Mouse (Mus musculus) ES-Bruce4 (cell line): ENCODE measurements around the gene Cyba. TPM values are rescaled to one million over a fixed set of nuclear protein-coding genes. Genes with fewer than 3 reads are reported as not detected.

Experiments
- H3K27ac ChIP-seq: 2 replicates; pipeline ENCODE4 v1.5.1; 2012; ENCODE audit warnings: low read length, inconsistent platforms; ENCODE audit not compliant: insufficient read depth
- H3K27me3 ChIP-seq: 2 replicates; pipeline ENCODE4 v1.6.1; 2012; ENCODE audit warnings: mild to moderate bottlenecking, low read length, inconsistent platforms; ENCODE audit not compliant: control insufficient read depth, poor library complexity, insufficient read depth, severe bottlenecking
- H3K36me3 ChIP-seq: 2 replicates; pipeline ENCODE4 v1.6.1; 2012; ENCODE audit warnings: inconsistent platforms, mild to moderate bottlenecking, low read length, moderate library complexity; ENCODE audit not compliant: control insufficient read depth, poor library complexity, insufficient read depth, severe bottlenecking
- H3K4me1 ChIP-seq: one replicate; pipeline ENCODE4 v1.8.1; 2011; ENCODE audit warnings: low read length; ENCODE audit not compliant: control insufficient read depth, insufficient read depth
- H3K4me3 ChIP-seq: 2 replicates; pipeline ENCODE4 v1.5.1; 2011; ENCODE audit warnings: low read depth, mild to moderate bottlenecking, low read length
- H3K9ac ChIP-seq: 2 replicates; pipeline ENCODE4 v1.6.1; 2012; ENCODE audit warnings: low read depth, mild to moderate bottlenecking, inconsistent platforms; ENCODE audit not compliant: poor library complexity, severe bottlenecking
- H3K9me3 ChIP-seq: replicated peaks from 2 replicates; pipeline ENCODE4 v1.6.1; 2012; ENCODE audit warnings: mild to moderate bottlenecking, low read length, inconsistent platforms; ENCODE audit not compliant: control insufficient read depth, poor library complexity, insufficient read depth, severe bottlenecking
- CTCF ChIP-seq: IDR thresholded peaks from one replicate; pipeline ENCODE4 v1.8.1; 2011; ENCODE audit warnings: low read depth, low read length
- EP300 ChIP-seq: IDR thresholded peaks from 2 replicates; pipeline ENCODE4 v1.6.1; 2011; ENCODE audit warnings: low read depth, low read length; ENCODE audit not compliant: insufficient read depth
- POLR2A ChIP-seq: IDR thresholded peaks from one replicate; pipeline ENCODE4 v1.8.1; 2011; ENCODE audit warnings: low read length; ENCODE audit not compliant: insufficient read depth
- polyA plus RNA-seq: library from polyadenylated mRNA; stranded (reverse); fragments of >200 nt; gene quantifications from 2 replicates; pipeline ENCODE4 v1.2.4, GENCODE M21; 2011; ENCODE audit warnings: low read depth; ENCODE audit not compliant: missing spikeins, insufficient read depth, insufficient read length

Cyba gene
- polyA plus RNA-seq, 1 experiment: 76.1 TPM

DNA sequence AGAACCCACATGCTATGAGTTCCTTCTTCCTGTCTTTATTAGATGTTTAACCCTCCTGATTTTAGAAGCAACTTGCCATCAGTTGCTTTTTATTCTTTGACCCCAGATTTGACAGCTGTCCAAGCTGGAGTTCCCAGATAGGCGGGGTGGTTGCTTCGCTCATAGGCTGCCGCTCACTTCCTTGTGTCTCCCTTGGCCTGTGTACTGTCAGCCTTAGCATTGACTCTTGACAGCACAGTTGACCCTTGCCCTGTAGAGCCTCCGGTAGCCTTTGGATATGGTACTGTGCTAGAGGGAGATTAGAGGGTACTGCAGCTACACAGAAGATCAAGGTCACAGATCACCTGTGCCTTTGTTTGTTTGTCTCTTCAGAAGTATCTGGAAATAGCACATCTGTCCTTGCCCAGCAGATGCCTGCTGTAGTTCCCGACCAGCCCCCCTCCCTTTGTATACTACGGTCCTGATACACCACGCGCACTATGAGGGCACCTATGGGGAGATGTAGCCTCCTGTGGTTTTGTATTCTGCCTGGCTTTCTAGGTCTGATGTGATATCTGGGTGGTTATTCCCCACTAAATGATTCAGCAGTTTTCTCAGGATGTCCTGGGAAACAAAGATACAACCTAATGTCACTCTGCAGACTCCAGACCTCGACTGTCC lies 27.5 kb downstream of the Cyba start:
- Histone ChIP-seq H3K27ac (no peak overlapping the region), H3K9me3 (no peaks in the 10 kb centered on the region), H3K4me3 (no peak overlapping the region), H3K9ac (no peak overlapping the region), H3K27me3 (no peaks in the 10 kb centered on the region), H3K4me1 (no peaks in the 10 kb centered on the region), H3K36me3 (peaks cover 79% of the 10 kb centered on the region)
- TF ChIP-seq POLR2A (no peak), CTCF (no peak), EP300 (no peak)

DNA sequence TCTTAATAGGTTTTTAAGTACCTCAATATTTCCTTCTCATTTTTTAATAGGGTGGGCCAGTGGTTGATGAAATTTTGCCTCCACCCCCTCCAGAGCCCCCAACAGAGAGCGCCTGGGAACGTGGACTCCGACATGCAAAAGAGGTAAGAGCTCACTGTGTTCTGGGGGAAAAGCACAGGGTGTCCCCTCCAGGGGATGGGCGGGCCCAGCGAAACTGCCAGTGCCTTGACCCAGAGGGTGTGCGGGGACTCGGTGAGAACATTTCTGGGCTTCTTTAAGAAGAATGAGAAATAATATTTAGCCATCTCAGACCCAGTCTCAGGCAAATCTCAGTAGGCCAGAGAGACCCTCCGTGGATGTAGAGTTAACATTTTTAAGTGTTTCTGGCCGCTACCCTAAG lies 34.5 kb downstream of the Cyba start:
- no peak overlapping the region for H3K9ac ChIP-seq
- H3K27me3 ChIP-seq: no peaks in the 10 kb centered on the region
- H3K4me3 ChIP-seq: no peak overlapping the region
- no peaks in the 10 kb centered on the region for H3K9me3 ChIP-seq
- H3K4me1 ChIP-seq: no peaks in the 10 kb centered on the region
- no peak overlapping the region for H3K27ac ChIP-seq
- H3K36me3 ChIP-seq: peaks cover 74% of the 10 kb centered on the region
- TF ChIP-seq CTCF: no peak
- no peak for TF ChIP-seq POLR2A

DNA sequence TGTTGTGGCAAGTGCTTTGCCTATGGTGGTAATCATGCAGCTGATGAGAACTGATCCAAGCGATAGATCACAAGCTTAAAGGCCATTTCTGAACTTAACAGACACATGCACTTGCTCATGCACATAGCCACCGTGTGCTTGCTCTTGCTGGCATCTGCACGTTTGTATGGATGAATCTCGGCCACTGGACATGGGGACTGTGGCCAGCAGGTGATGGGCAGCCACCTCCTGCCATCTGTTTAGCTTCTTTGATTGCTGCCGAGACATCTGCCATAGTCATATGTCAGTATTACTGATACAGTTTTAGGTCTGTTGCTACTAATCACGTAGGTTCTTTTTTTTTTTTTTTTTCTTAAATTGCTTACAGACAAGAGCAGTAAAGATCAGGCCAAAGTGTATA lies 37.4 kb downstream of the Cyba start:
- Histone ChIP-seq H3K4me3 (no peak overlapping the region), H3K9me3 (no peaks in the 10 kb centered on the region), H3K4me1 (no peaks in the 10 kb centered on the region), H3K9ac (no peak overlapping the region), H3K36me3 (peaks cover 62% of the 10 kb centered on the region), H3K27me3 (no peaks in the 10 kb centered on the region), H3K27ac (no peak overlapping the region)
- TF ChIP-seq CTCF (no peak), EP300 (no peak), POLR2A (no peak)

DNA sequence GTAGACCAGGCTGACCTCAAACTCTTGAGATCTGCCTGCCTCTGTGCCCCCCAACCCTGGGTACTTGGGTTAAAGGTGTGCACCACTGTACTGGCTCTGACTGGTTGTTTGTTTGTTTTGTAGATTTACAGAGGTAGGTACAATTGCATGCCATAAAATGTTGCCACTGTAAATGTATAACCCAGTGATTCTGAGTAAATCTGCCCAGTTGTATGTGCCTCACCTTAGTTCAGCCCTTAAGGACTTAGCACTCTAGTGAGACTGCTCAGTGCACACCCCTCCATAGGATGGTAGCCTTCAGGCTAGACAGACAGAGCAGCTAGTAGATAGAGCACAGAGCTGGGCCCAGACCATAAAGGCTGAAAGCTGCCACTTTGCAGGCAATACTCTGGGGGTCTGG lies 39.0 kb downstream of the Cyba start:
- no peak overlapping the region for H3K27ac ChIP-seq
- H3K4me3 ChIP-seq: no peak overlapping the region
- no peak overlapping the region for H3K9ac ChIP-seq
- peaks cover 60% of the 10 kb centered on the region for H3K36me3 ChIP-seq
- H3K4me1 ChIP-seq: no peaks in the 10 kb centered on the region
- H3K9me3 ChIP-seq: no peaks in the 10 kb centered on the region
- no peaks in the 10 kb centered on the region for H3K27me3 ChIP-seq
- TF ChIP-seq POLR2A (no peak), EP300 (no peak), CTCF (no peak)

DNA sequence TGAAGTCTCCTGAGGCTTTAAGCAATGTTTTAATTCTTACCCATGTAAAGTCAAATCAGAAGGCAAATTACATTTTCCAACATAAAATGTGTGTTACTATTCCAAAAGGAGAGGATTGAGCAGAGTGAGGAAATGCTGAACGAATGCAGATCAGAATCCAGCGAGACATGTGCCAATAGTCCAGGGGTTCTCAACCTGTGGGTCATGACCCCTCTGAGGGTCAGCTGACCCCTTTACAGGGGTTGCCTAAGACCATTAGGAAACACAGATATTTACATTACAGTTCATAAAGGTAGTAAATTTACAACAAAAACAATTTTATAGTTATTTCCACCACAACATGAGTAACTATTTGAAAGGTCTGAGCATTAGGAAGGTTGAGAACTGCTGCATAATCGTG lies 42.0 kb downstream of the Cyba start:
- H3K4me1 ChIP-seq: no peaks in the 10 kb centered on the region
- H3K36me3 ChIP-seq: peaks cover 61% of the 10 kb centered on the region
- H3K9me3 ChIP-seq: no peaks in the 10 kb centered on the region
- H3K4me3 ChIP-seq: no peak overlapping the region
- H3K9ac ChIP-seq: no peak overlapping the region
- no peaks in the 10 kb centered on the region for H3K27me3 ChIP-seq
- no peak overlapping the region for H3K27ac ChIP-seq
- TF ChIP-seq CTCF: no peak
- TF ChIP-seq POLR2A: no peak
- no peak for TF ChIP-seq EP300

DNA sequence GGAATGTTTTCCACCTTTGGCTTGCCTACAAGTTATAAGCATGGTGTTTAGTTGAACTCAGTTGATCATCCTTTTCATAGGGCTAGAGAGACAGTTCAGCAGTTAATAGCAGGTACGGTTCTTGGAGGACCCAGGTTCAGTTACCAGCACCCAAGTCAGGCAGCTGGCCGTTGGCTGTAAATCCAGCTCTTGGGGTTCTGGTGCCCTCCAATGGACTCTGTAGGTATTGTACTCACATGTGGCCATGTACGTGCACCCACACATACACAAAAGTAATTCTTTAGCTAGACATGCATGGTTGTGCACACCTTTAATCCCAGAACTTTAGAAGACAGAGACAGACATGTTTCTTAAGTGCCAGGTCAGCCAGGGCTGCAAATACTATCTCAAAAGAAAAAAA lies 43.4 kb downstream of the Cyba start:
- Histone ChIP-seq H3K4me1 (no peaks in the 10 kb centered on the region), H3K27me3 (no peaks in the 10 kb centered on the region), H3K9me3 (no peaks in the 10 kb centered on the region), H3K27ac (no peak overlapping the region), H3K9ac (no peak overlapping the region), H3K4me3 (no peak overlapping the region), H3K36me3 (peaks cover 70% of the 10 kb centered on the region)
- TF ChIP-seq CTCF: peak; percentile 37
- TF ChIP-seq EP300: no peak
- TF ChIP-seq POLR2A: no peak
